Mouse (Mus musculus): ENCODE measurements around the gene Rer1. TPM values are rescaled to one million over a fixed set of nuclear protein-coding genes. Genes with fewer than 3 reads are reported as not detected.

The Rer1 gene
- polyA plus RNA-seq, 1 experiment from 2014 or later: 148 TPM

GRCm38 (mm10) chr4:155034202-155034601 is 52.0 kb downstream of the Rer1 start:
- ATAC-seq (replicated peaks; ENCODE audit: insufficient number of reproducible peaks, low FRiP score, low TSS enrichment): no peak
- H3K4me1 ChIP-seq (ENCODE audit: control insufficient read depth, insufficient read depth, low read length): peaks cover 2% of the 10 kb centered on the region; the same call in 1 of the 2 replicates
- H3K36me3 ChIP-seq (ENCODE audit: control insufficient read depth, insufficient read depth, low read length): no peaks in the 10 kb centered on the region
- no peak overlapping the region for H3K4me2 ChIP-seq
- no peak overlapping the region for H3K9ac ChIP-seq (ENCODE audit: low read depth, low read length)
- H3K27me3 ChIP-seq (ENCODE audit: control insufficient read depth, insufficient read depth, low read length): peaks cover 59% of the 10 kb centered on the region
- H3K4me3 ChIP-seq (ENCODE audit: low read depth, low read length): no peak overlapping the region
- no peak overlapping the region for H3K27ac ChIP-seq (ENCODE audit: low read depth, low read length)
- no peaks in the 10 kb centered on the region for H3K9me3 ChIP-seq (replicated peaks; ENCODE audit: control insufficient read depth, low read length)
- WGBS (ENCODE audit: insufficient replicate concordance): 25% methylated on average over 7 of the region's 7 CpGs

- 26% methylated on average over 6 of the region's 6 CpGs for WGBS (ENCODE audit: insufficient replicate concordance)
- ATAC-seq (replicated peaks; ENCODE audit: insufficient number of reproducible peaks, low FRiP score, low TSS enrichment): no peak
- Histone ChIP-seq H3K4me2 (no peak overlapping the region), H3K4me3 (ENCODE audit: low read depth, low read length) (no peak overlapping the region), H3K9me3 (replicated peaks; ENCODE audit: control insufficient read depth, low read length) (no peaks in the 10 kb centered on the region), H3K27me3 (ENCODE audit: control insufficient read depth, insufficient read depth, low read length) (peaks cover 59% of the 10 kb centered on the region), H3K4me1 (ENCODE audit: control insufficient read depth, insufficient read depth, low read length) (peaks cover 2% of the 10 kb centered on the region; the same call in 1 of the 2 replicates), H3K36me3 (ENCODE audit: control insufficient read depth, insufficient read depth, low read length) (no peaks in the 10 kb centered on the region), H3K27ac (ENCODE audit: low read depth, low read length) (no peak overlapping the region), H3K9ac (ENCODE audit: low read depth, low read length) (no peak overlapping the region)
Observed at GRCm38 (mm10) chr4:155033115-155033514, 53.1 kb downstream of the Rer1 start.

- H3K9ac ChIP-seq (ENCODE audit: low read depth, low read length): no peak overlapping the region
- H3K4me3 ChIP-seq (ENCODE audit: low read depth, low read length): no peak overlapping the region
- H3K27ac ChIP-seq (ENCODE audit: low read depth, low read length): no peak overlapping the region
- no peaks in the 10 kb centered on the region for H3K9me3 ChIP-seq (replicated peaks; ENCODE audit: control insufficient read depth, low read length)
- H3K36me3 ChIP-seq (ENCODE audit: control insufficient read depth, insufficient read depth, low read length): no peaks in the 10 kb centered on the region
- no peaks in the 10 kb centered on the region for H3K4me1 ChIP-seq (ENCODE audit: control insufficient read depth, insufficient read depth, low read length)
- WGBS (ENCODE audit: insufficient replicate concordance): 76% methylated on average over 11 of the region's 11 CpGs
- H3K4me2 ChIP-seq: no peak overlapping the region
- no peaks in the 10 kb centered on the region for H3K27me3 ChIP-seq (ENCODE audit: control insufficient read depth, insufficient read depth, low read length)
- no peak for ATAC-seq (replicated peaks; ENCODE audit: insufficient number of reproducible peaks, low FRiP score, low TSS enrichment)
Observed at GRCm38 (mm10) chr4:155024170-155025010, 61.8 kb downstream of the Rer1 start.

Other genes starting within 250 kb of the Rer1 start
- 0.35 and 0.52 TPM in 2 replicates for gene Ttc34, start 248.9 kb downstream of the Rer1 start, polyA plus RNA-seq (2014; fragmentation: Nextera tagmentation; extraction: Ambion mirVana)
- gene Mmel1, start 216.8 kb downstream of the Rer1 start, polyA plus RNA-seq (2014; fragmentation: Nextera tagmentation; extraction: Ambion mirVana): 0.23 and 0.82 TPM in 2 replicates
- gene Fam213b, start 187.2 kb downstream of the Rer1 start, polyA plus RNA-seq (2014; fragmentation: Nextera tagmentation; extraction: Ambion mirVana): 26.4 and 29.6 TPM in 2 replicates
- gene Tnfrsf14, start 157.8 kb downstream of the Rer1 start, polyA plus RNA-seq (2014; fragmentation: Nextera tagmentation; extraction: Ambion mirVana): 3.0 and 4.4 TPM in 2 replicates
- 0.56 TPM in 1 of 2 replicates, not detected in the other for gene Hes5, start 125.5 kb downstream of the Rer1 start, polyA plus RNA-seq (2014; fragmentation: Nextera tagmentation; extraction: Ambion mirVana)
- 40.6 and 45.0 TPM in 2 replicates for gene Pank4, start 122.3 kb downstream of the Rer1 start, polyA plus RNA-seq (2014; fragmentation: Nextera tagmentation; extraction: Ambion mirVana)
- 0.13 and 0.30 TPM in 2 replicates for gene Plch2, start 29.6 kb downstream of the Rer1 start, polyA plus RNA-seq (2014; fragmentation: Nextera tagmentation; extraction: Ambion mirVana)
- 4.1 and 9.9 TPM in 2 replicates for gene Pex10, start 19.4 kb downstream of the Rer1 start, polyA plus RNA-seq (2014; fragmentation: Nextera tagmentation; extraction: Ambion mirVana)
- gene Morn1, start 195 bp upstream of the Rer1 start, polyA plus RNA-seq (2014; fragmentation: Nextera tagmentation; extraction: Ambion mirVana): 2.5 and 2.9 TPM in 2 replicates
- gene Ski, start 136.2 kb upstream of the Rer1 start, polyA plus RNA-seq (2014; fragmentation: Nextera tagmentation; extraction: Ambion mirVana): 14.6 and 14.8 TPM in 2 replicates
- gene Faap20, start 163.4 kb upstream of the Rer1 start, polyA plus RNA-seq (2014; fragmentation: Nextera tagmentation; extraction: Ambion mirVana): 64.9 and 66.8 TPM in 2 replicates

All from heart, embryonic 11.5 days (tissue).